In the genomic region with DNA sequence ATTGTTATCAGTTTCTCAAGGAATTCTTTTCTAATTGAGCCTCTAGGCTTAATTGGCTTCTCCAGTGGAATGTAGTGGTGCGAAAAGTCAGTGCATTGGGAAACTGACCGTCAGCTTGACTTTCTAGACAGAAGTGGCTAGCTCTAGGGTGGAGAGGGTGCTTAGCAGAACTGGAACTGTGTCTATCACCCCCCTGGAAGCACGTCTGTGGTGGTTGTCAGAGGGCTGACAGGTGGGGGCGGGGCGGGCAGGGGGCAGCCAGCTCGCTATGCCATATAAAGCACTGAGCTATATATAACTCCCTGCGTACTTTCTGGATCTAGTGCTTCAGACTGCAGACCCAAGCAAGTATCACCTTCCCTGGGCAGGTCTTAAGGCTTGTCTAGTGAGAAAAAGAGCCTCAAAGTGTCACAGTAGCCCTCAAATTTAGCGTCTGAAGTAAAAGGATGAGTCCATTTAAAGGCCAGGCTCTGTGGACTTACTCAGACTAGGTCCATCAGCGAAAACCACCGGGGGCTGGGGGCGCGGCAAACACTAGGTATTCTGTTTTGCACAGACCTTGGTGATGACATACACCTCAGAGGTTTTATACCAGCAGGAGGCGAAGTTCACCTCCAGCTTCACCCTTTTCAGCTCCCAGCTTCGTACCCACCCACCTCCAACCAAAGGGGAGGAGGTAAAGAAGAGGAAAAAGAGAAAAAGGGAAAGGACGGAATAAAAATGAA, we compare ENCODE assay signal across 8 mouse cellular contexts. TPM values are rescaled to one million over a fixed set of nuclear protein-coding genes. Genes with fewer than 3 reads are reported as not detected.
DNase-seq lines count a peak whose midpoint lies in the region; ATAC-seq lines count a peak whose summit lies in the region.

No protein-coding gene starts in this region.

- peaks cover 14% of the 10 kb centered on the region for H3K36me3 ChIP-seq in heart, embryonic 12.5 days
- no peaks in the 10 kb centered on the region for H3K36me3 ChIP-seq in limb, embryonic 13.5 days
- no peaks in the 10 kb centered on the region for H3K36me3 ChIP-seq in neural tube, embryonic 15.5 days

- DNase-seq in gastrocnemius, postnatal 25 days: peak; percentile 41
- no peak for DNase-seq in gastrocnemius, postnatal 36 days
- peak; percentile 24 for DNase-seq in T-cell, adult 2 months (ENCODE audit: low spot score)
- DNase-seq in cerebellum, adult 11 months: no peak
- DNase-seq in cerebellum, postnatal 10 days: no peak

- peak overlapping the region; percentile 99 for H3K9ac ChIP-seq in heart, embryonic 12.5 days
- peak overlapping the region; percentile 93 for H3K9ac ChIP-seq in limb, embryonic 13.5 days
- peak overlapping the region; percentile 58 for H3K9ac ChIP-seq in neural tube, embryonic 15.5 days (replicated peaks)

- peaks cover 28% of the 10 kb centered on the region for H3K4me1 ChIP-seq in heart, embryonic 12.5 days (replicated peaks)
- H3K4me1 ChIP-seq in limb, embryonic 13.5 days: peaks cover 56% of the 10 kb centered on the region
- peaks cover 58% of the 10 kb centered on the region for H3K4me1 ChIP-seq in neural tube, embryonic 15.5 days

- WGBS in heart, embryonic 12.5 days: 5% methylated on average over 15 of the region's 15 CpGs
- 7% methylated on average over 15 of the region's 15 CpGs for WGBS in limb, embryonic 13.5 days
- 7% methylated on average over 15 of the region's 15 CpGs for WGBS in neural tube, embryonic 15.5 days

- ATAC-seq in heart, embryonic 12.5 days (ENCODE audit: insufficient number of reproducible peaks, low FRiP score): no peak
- ATAC-seq in limb, embryonic 13.5 days (ENCODE audit: low FRiP score, low read depth): no peak
- no peak for ATAC-seq in neural tube, embryonic 15.5 days (ENCODE audit: low FRiP score)

- H3K27ac ChIP-seq in heart, embryonic 12.5 days (ENCODE audit: poor library complexity, severe bottlenecking): peak overlapping the region; percentile 97
- H3K27ac ChIP-seq in limb, embryonic 13.5 days: peak overlapping the region; percentile 84; the same call in 1 of the 2 replicates
- H3K27ac ChIP-seq in neural tube, embryonic 15.5 days (replicated peaks): no peak overlapping the region

- H3K4me2 ChIP-seq in heart, embryonic 12.5 days: peak overlapping the region; percentile 84
- peak overlapping the region; percentile 86 for H3K4me2 ChIP-seq in limb, embryonic 13.5 days (replicated peaks)
- peak overlapping the region; percentile 95 for H3K4me2 ChIP-seq in neural tube, embryonic 15.5 days

- intact Hi-C loops in gastrocnemius, postnatal 36 days (cut with DNase I): loop anchor here (5.0 kb wide), 1 partner anchor 165 kb away; no protein-coding TSS in a partner anchor

- H3K27me3 ChIP-seq in heart, embryonic 12.5 days (replicated peaks): no peaks in the 10 kb centered on the region
- H3K27me3 ChIP-seq in limb, embryonic 13.5 days: peaks cover 30% of the 10 kb centered on the region
- peaks cover 44% of the 10 kb centered on the region for H3K27me3 ChIP-seq in neural tube, embryonic 15.5 days (replicated peaks)

- H3K9me3 ChIP-seq in heart, embryonic 12.5 days (replicated peaks): no peaks in the 10 kb centered on the region
- no peaks in the 10 kb centered on the region for H3K9me3 ChIP-seq in limb, embryonic 13.5 days
- no peaks in the 10 kb centered on the region for H3K9me3 ChIP-seq in neural tube, embryonic 15.5 days (replicated peaks)

- peak overlapping the region; percentile 88 for H3K4me3 ChIP-seq in heart, embryonic 12.5 days
- peak overlapping the region; percentile 78 for H3K4me3 ChIP-seq in limb, embryonic 13.5 days
- peak overlapping the region; percentile 52 for H3K4me3 ChIP-seq in neural tube, embryonic 15.5 days (replicated peaks)

RNA-seq across cellular contexts. Expression of gene Tpm1, which starts 2.2 kb away (rescaled TPM):
- over 10,000 TPM; 20,359 to 26,033 TPM for total RNA-seq in gastrocnemius, postnatal 25 days (2021)
- over 10,000 TPM; 26,294 to 27,735 TPM for total RNA-seq in gastrocnemius, postnatal 36 days (2021)
- polyA plus RNA-seq in heart, embryonic 12.5 days (2016; fragmentation: Nextera tagmentation; extraction: Ambion mirVana): 4,565 and 4,650 TPM in 2 replicates
- polyA plus RNA-seq in limb, embryonic 13.5 days (2015; fragmentation: Nextera tagmentation; extraction: Ambion mirVana): 775 and 786 TPM in 2 replicates
- polyA plus RNA-seq in neural tube, embryonic 15.5 days (2015; fragmentation: Nextera tagmentation; extraction: Ambion mirVana): 230 and 300 TPM in 2 replicates

Comparison
In these comparisons a context has a peak if more than half of its experiments do, and no peak if none do; other contexts are left out.
1. DNase-seq: peak in gastrocnemius, postnatal 25 days (single experiment) and T-cell, adult 2 months (single experiment); none in gastrocnemius, postnatal 36 days (0 of 2), cerebellum, adult 11 months (single experiment) and cerebellum, postnatal 10 days (0 of 2).
2. Peak in every context shown above with its lines, with median percentiles within 50 percentile points of each other: H3K4me2 ChIP-seq, H3K4me3 ChIP-seq and H3K9ac ChIP-seq.